Mouse (Mus musculus): ENCODE data around the gene Plekhg3. TPM values are rescaled to one million over a fixed set of nuclear protein-coding genes. Genes with fewer than 3 reads are reported as not detected.

The Plekhg3 gene
- polyA plus RNA-seq (2012; rRNA removed): 4.5 and 5.3 TPM in 2 replicates

GRCm38 (mm10) chr12:76530580-76531139, at the start of gene Plekhg3:
Gene Plekhg3 (plus strand): TSS chr12:76530891.

Other genes starting within 250 kb of the Plekhg3 start
- 0.38 and 0.44 TPM in 2 replicates for gene Akap5, start 206.0 kb upstream of the Plekhg3 start, polyA plus RNA-seq (2012; rRNA removed)
- gene Zbtb25, start 161.3 kb upstream of the Plekhg3 start, polyA plus RNA-seq (2012; rRNA removed): 4.9 and 5.5 TPM in 2 replicates
- 2.8 and 3.0 TPM in 2 replicates for gene Zbtb1, start 160.6 kb upstream of the Plekhg3 start, polyA plus RNA-seq (2012; rRNA removed)
- gene Hspa2, start 126.7 kb upstream of the Plekhg3 start, polyA plus RNA-seq (2012; rRNA removed): 1.2 and 1.3 TPM in 2 replicates
- 0.02 and 0.05 TPM in 2 replicates for gene Ppp1r36, start 113.4 kb upstream of the Plekhg3 start, polyA plus RNA-seq (2012; rRNA removed)
- gene Sptb, start 179.7 kb downstream of the Plekhg3 start, polyA plus RNA-seq (2012; rRNA removed): 32.9 and 39.5 TPM in 2 replicates
- gene Churc1, start 234.6 kb downstream of the Plekhg3 start, polyA plus RNA-seq (2012; rRNA removed): 44.4 and 51.5 TPM in 2 replicates
- gene Fntb, start 234.7 kb downstream of the Plekhg3 start, polyA plus RNA-seq (2012; rRNA removed): 18.3 and 23.5 TPM in 2 replicates

Measured in liver, embryonic 14 days (tissue).